Mouse (Mus musculus): ENCODE data around the gene Zfp445. TPM values are rescaled to one million over a fixed set of nuclear protein-coding genes. Genes with fewer than 3 reads are reported as not detected.
"Not testable (repeated sequence)": the region's sequence is repeated elsewhere in the genome, so short reads cannot be mapped to it uniquely, and the experiment has no call there.

The Zfp445 gene
- polyA plus RNA-seq, 1 experiment from 2014 or later, result 33.1 TPM

DNA sequence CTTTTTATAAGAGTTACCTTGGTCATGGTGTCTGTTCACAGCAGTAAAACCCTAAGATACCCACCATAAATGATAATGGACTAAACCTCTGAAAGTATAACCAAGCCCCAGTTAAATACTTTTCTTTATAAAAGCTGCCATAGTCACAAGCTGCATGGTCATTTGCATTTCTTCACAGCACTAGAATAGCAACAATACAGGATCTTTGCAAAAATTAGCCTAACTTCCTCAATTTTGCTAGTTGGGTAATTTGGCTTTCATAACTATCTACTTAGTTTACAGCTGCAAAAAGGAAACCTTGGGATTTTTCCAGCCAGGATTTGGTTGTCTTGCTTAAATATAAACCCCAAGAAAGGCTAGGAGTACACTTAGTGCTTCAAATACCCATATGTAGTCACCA is 5.1 kb downstream of the Zfp445 start:
- Histone ChIP-seq H3K27ac (no peak overlapping the region), H3K4me3 (no peak overlapping the region), H3K27me3 (no peaks in the 10 kb centered on the region), H3K4me1 (replicated peaks) (peaks cover 15% of the 10 kb centered on the region), H3K36me3 (peaks cover 69% of the 10 kb centered on the region), H3K9ac (no peak overlapping the region), H3K9me3 (replicated peaks) (peaks cover 18% of the 10 kb centered on the region), H3K4me2 (no peak overlapping the region)
- ATAC-seq (replicated peaks; ENCODE audit: insufficient number of reproducible peaks, insufficient read depth, low FRiP score, low read depth), result no peak

DNA sequence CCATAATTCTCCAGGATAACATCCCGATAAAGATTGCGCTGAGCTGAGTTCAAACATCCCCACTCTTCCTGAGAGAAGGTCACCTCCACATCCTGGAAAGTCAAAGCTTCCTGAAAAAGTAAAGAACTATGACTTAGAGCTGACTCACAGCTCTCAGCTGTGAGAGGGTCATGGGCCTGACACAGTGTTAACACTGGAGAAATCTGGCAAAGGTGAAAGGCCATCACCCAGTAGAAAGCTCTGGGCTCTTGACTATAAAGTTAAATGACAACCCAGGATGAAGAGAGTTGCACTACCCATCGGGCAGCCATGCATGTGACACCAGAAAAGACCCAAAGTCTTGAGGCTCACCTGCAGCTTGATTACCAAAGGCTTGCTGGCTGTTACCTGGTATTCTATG is 9.1 kb downstream of the Zfp445 start:
- H3K9me3 ChIP-seq (replicated peaks), result peaks cover 21% of the 10 kb centered on the region
- H3K27me3 ChIP-seq, result no peaks in the 10 kb centered on the region
- WGBS, result 97% methylated on average over 3 of the region's 3 CpGs

DNA sequence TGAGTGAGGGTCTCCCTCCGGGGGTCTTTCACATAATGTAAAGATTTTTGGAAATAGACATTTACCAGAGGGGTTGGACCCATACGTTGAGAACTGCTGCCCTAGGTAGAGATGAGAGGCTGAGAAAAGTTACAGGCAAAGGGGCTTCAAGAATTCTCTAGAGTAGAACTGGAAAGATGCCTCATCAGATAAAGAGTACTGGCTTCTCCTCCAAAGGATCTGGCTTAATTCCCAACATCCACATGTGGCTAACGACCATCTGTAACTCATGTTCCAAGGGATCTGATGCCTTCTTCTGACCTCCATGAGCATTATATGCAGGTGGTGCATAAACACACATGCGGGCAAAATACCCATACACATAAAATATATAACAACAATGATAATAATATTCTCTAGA is 10.2 kb downstream of the Zfp445 start:
- no peak overlapping the region for H3K27ac ChIP-seq
- WGBS, result 97% methylated on average over 4 of the region's 4 CpGs
- no peak for ATAC-seq (replicated peaks; ENCODE audit: insufficient number of reproducible peaks, insufficient read depth, low FRiP score, low read depth)

More for the DNA sequence above, 9.1 kb downstream of the Zfp445 start:
- Histone ChIP-seq H3K36me3 (peaks cover 95% of the 10 kb centered on the region), H3K4me1 (replicated peaks) (0 out of 2 replicates have a peak, but pooled peaks cover 3% of the 10 kb centered on the region), H3K4me3 (no peak overlapping the region), H3K4me2 (no peak overlapping the region), H3K9ac (no peak overlapping the region), H3K27ac (no peak overlapping the region)
- ATAC-seq (replicated peaks; ENCODE audit: insufficient number of reproducible peaks, insufficient read depth, low FRiP score, low read depth), result no peak

DNA sequence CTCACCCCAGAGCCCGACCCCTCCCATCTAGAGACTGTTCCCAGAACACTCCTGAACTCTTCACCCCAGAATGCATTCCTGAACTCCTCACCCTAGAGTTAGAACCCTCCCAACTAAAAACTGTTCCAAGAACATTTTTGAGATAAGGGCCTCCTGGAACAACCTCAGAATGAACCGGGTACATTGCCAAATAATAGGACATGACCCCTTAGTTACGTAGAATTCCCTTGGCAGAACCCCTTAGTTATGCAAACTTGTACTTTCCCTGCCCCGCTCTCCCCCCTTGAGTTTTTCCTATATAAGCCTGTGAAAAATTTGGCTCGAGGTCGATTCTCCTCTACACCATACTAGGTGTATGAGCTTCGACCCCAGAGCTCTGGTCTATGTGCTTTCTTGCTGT is 10.7 kb downstream of the Zfp445 start:
- H3K4me2 ChIP-seq; H3K4me1 ChIP-seq (replicated peaks); H3K27ac ChIP-seq; H3K9ac ChIP-seq; ATAC-seq (replicated peaks; ENCODE audit: insufficient number of reproducible peaks, insufficient read depth, low FRiP score, low read depth); H3K27me3 ChIP-seq; H3K4me3 ChIP-seq: not testable (repeated sequence)
- Histone ChIP-seq H3K9me3 (replicated peaks) (peaks cover 15% of the 10 kb centered on the region), H3K36me3 (peaks cover 95% of the 10 kb centered on the region)
- WGBS, result 59% methylated on average over 2 of the region's 7 CpGs

More for the DNA sequence above, 10.2 kb downstream of the Zfp445 start:
- 0 out of 2 replicates have a peak, but pooled peaks cover 3% of the 10 kb centered on the region for H3K4me1 ChIP-seq (replicated peaks)
- H3K27me3 ChIP-seq, result no peaks in the 10 kb centered on the region
- H3K4me3 ChIP-seq, result no peak overlapping the region
- no peak overlapping the region for H3K9ac ChIP-seq
- H3K4me2 ChIP-seq, result no peak overlapping the region
- H3K9me3 ChIP-seq (replicated peaks), result peaks cover 19% of the 10 kb centered on the region
- peaks cover 95% of the 10 kb centered on the region for H3K36me3 ChIP-seq

DNA sequence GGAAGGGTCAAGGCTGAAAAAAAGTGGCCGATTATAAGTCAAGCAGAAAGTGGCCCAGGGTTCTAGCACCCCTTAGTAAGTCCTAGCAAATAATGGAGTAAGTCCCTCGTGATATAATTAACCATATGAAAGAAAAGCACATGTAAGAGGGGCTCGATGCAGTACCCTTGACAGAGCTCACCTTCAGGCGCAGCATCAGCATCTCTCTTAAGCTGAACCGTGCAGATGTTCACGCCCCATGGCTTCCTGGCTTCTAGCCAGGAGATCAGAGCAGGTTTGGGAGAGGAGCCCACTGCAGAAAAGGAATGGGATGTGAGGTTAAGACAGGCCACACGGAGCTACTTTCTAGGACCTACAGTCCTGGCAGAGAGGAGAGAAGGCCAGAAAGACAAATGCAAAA is 11.3 kb downstream of the Zfp445 start:
- Histone ChIP-seq H3K4me1 (replicated peaks) (0 out of 2 replicates have a peak, but pooled peaks cover 3% of the 10 kb centered on the region), H3K36me3 (peaks cover 95% of the 10 kb centered on the region), H3K27ac (no peak overlapping the region), H3K27me3 (no peaks in the 10 kb centered on the region), H3K4me3 (no peak overlapping the region), H3K9ac (no peak overlapping the region), H3K9me3 (replicated peaks) (peaks cover 10% of the 10 kb centered on the region), H3K4me2 (no peak overlapping the region)
- WGBS, result 85% methylated on average over 7 of the region's 7 CpGs
- ATAC-seq (replicated peaks; ENCODE audit: insufficient number of reproducible peaks, insufficient read depth, low FRiP score, low read depth), result no peak

DNA sequence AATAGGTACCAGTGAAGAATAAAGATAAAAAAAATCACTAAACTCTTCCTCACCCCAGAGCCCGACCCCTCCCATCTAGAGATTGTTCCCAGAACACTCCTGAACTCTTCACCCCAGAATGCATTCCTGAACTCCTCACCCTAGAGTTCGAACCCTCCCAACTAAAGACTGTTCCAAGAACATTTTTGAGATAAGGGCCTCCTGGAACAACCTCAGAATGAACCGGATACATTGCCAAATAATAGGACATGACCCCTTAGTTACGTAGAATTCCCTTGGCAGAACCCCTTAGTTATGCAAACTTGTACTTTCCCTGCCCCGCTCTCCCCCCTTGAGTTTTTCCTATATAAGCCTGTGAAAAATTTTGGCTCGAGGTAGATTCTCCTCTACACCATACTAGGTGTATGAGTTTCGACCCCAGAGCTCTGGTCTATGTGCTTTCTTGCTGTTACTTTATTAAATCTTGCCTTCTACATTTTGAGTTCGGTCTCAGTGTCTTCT is 17.9 kb downstream of the Zfp445 start:
- H3K9me3 ChIP-seq (replicated peaks); H3K27me3 ChIP-seq; H3K4me3 ChIP-seq; H3K27ac ChIP-seq; H3K4me2 ChIP-seq; ATAC-seq (replicated peaks; ENCODE audit: insufficient number of reproducible peaks, insufficient read depth, low FRiP score, low read depth); H3K4me1 ChIP-seq (replicated peaks); H3K9ac ChIP-seq: not testable (repeated sequence)
- 63% methylated on average over 8 of the region's 8 CpGs for WGBS
- H3K36me3 ChIP-seq, result peaks cover 46% of the 10 kb centered on the region

DNA sequence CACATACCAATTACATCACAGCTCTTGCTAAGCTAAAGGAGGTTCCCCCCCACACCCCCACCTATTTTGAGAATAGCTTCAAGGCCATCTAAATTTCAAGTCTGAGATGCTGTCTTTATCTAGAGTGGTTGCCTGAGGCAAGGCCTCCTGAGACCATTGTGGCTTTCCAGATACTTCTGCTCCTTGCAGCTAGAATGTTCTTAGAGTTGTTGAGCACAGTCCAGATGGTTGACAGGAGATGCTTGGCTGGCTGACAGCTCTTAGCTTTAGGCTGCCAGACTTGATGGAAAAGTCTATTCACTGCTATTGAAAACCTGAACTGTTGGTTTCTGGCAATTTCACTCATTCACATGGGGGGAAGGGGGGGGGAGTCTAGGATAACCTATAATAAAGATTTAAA is 19.6 kb downstream of the Zfp445 start:
- H3K9me3 ChIP-seq (replicated peaks), result no peaks in the 10 kb centered on the region
- ATAC-seq (replicated peaks; ENCODE audit: insufficient number of reproducible peaks, insufficient read depth, low FRiP score, low read depth), result no peak

DNA sequence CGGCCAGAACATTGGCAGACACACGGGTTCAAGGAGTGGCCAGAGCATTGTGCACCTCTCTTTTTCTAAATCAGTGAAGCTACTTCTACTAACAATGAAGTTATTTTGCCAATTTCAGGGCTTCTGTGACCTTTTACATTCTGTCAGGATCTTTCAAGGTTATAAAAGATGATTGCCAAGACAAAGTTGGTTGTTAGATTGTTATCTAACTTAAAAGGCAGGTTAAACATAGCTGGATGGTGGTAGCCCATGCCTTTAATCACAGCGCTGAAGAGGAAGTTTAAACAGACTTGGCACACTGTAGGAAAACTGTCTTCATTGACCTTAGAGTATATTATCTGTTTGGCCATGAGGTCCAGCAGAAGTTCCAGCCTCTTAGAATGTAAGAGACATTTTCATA is 20.2 kb downstream of the Zfp445 start:
- H3K4me1 ChIP-seq (replicated peaks), result no peaks in the 10 kb centered on the region
- no peaks in the 10 kb centered on the region for H3K27me3 ChIP-seq
- no peak for ATAC-seq (replicated peaks; ENCODE audit: insufficient number of reproducible peaks, insufficient read depth, low FRiP score, low read depth)
- no peak overlapping the region for H3K27ac ChIP-seq
- H3K9me3 ChIP-seq (replicated peaks), result no peaks in the 10 kb centered on the region
- peaks cover 24% of the 10 kb centered on the region for H3K36me3 ChIP-seq
- 77% methylated on average over 3 of the region's 3 CpGs for WGBS
- H3K4me3 ChIP-seq, result no peak overlapping the region
- H3K4me2 ChIP-seq, result no peak overlapping the region
- H3K9ac ChIP-seq, result no peak overlapping the region

More for the DNA sequence above, 19.6 kb downstream of the Zfp445 start:
- Histone ChIP-seq H3K4me2 (no peak overlapping the region), H3K4me1 (replicated peaks) (no peaks in the 10 kb centered on the region), H3K27ac (no peak overlapping the region), H3K9ac (no peak overlapping the region), H3K4me3 (no peak overlapping the region), H3K36me3 (peaks cover 29% of the 10 kb centered on the region), H3K27me3 (no peaks in the 10 kb centered on the region)

DNA sequence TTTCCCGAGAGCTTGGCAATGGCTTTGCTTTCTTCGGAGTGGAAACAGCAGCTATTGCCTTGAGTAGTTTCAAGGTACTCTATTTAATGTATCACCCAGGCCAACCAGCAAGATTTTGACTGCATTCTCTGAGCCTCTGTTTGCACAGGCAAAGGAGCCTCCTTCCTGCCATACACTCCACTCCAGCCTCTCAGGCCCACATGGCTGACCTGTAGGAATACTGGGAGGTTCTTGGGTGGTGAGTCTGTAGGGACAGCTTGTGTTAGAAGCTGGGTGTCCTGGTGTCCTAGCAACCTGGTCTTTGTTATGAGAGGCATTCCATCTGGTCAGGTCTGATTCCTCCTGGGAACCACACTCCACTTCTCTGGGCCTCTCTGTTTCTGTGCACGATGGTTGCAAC is 22.0 kb downstream of the Zfp445 start, which contains the start of gene Gm35549:
Gene Gm35549 (minus strand): TSS at position 276 of the 400 bp plus-strand sequence.
- Histone ChIP-seq H3K4me1 (replicated peaks) (no peaks in the 10 kb centered on the region), H3K27ac (no peak within 1 kb of the TSS), H3K4me3 (no peak within 1 kb of the TSS), H3K27me3 (no peaks in the 10 kb centered on the region), H3K36me3 (peaks cover 6% of the 10 kb centered on the region; the same call in 1 of the 2 replicates), H3K9me3 (replicated peaks) (no peaks in the 10 kb centered on the region), H3K9ac (no peak within 1 kb of the TSS), H3K4me2 (no peak within 1 kb of the TSS)
- WGBS, result 81% methylated on average over 3 of the region's 3 CpGs
- ATAC-seq (replicated peaks; ENCODE audit: insufficient number of reproducible peaks, insufficient read depth, low FRiP score, low read depth), result no peak; the same call in 1 of the 2 replicates

DNA sequence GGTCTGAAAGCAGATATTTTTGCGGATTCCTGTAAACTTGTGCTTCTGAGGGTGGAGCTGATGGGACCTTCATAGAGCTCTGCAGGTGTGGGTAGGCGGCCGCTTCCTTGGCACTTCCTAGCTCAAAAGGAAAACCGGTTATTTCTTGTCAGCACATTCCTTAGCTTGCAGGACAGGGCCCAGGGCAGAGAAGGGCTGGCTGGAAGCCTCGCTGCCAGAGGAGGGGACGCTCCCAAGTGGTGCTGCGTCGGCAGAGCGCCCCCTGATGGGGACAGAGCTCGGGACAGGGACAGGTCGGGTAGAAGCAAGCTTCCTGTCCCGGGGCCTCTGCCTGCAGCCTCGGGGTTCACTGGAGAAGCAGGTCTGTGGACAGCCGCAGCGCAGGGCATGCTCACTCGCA is 28.1 kb downstream of the Zfp445 start:
- Histone ChIP-seq H3K4me3 (peak overlapping the region; percentile 5; the same call in 1 of the 2 replicates), H3K27ac (peak overlapping the region; percentile 55), H3K9ac (no peak overlapping the region), H3K9me3 (replicated peaks) (no peaks in the 10 kb centered on the region), H3K4me2 (peak overlapping the region; percentile 38), H3K4me1 (replicated peaks) (peaks cover 19% of the 10 kb centered on the region), H3K36me3 (peaks cover 1% of the 10 kb centered on the region; the same call in 1 of the 2 replicates), H3K27me3 (no peaks in the 10 kb centered on the region)
- 26% methylated on average over 16 of the region's 16 CpGs for WGBS
- ATAC-seq (replicated peaks; ENCODE audit: insufficient number of reproducible peaks, insufficient read depth, low FRiP score, low read depth), result no peak; the same call in 1 of the 2 replicates

DNA sequence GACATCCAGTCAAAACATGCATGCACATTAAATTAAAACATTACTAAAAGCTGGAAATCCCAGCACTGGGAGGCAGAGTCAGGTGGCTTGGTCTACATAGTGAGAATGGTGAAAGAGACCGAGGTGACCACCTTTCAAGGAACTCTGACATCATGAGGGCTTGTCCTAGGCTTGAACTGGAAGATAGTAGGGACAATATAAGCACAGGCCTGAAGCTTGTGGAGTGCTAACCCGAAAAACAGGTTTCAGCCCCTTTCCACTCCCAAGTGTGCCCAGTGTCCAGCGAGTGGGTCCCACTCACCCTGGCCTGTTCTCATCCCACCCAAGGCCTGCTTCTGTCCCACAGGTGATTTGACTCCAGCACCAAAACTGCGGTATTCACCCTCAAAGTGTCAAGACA is 28.6 kb downstream of the Zfp445 start:
- Histone ChIP-seq H3K9me3 (replicated peaks) (no peaks in the 10 kb centered on the region), H3K36me3 (peaks cover 3% of the 10 kb centered on the region; the same call in 1 of the 2 replicates), H3K27ac (peak overlapping the region; percentile 55), H3K27me3 (no peaks in the 10 kb centered on the region), H3K9ac (no peak overlapping the region), H3K4me3 (no peak overlapping the region), H3K4me2 (no peak overlapping the region), H3K4me1 (replicated peaks) (peaks cover 19% of the 10 kb centered on the region)
- peak; percentile 27; the same call in 1 of the 2 replicates for ATAC-seq (replicated peaks; ENCODE audit: insufficient number of reproducible peaks, insufficient read depth, low FRiP score, low read depth)
- WGBS, result 68% methylated on average over 4 of the region's 4 CpGs

DNA sequence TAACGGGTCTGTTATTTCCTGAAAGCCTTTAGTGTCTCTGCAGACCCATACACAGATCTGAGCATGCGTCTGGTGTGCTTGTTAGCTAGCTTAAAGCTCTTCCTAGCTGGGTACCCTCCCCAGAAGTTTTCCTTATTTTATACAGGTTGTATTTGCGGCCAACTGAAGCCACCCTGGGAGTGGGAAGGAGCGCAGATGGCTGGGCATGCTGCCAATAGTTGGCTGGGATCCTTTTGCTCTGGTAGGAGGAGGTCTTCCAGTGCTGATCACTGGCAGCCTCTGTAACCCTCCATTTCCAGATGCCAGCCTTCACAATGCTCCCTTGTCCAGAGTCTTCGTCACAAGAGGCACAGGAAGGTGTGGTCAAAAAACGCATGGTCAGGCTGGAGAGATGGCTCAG is 29.0 kb downstream of the Zfp445 start:
- Histone ChIP-seq H3K36me3 (peaks cover 3% of the 10 kb centered on the region; the same call in 1 of the 2 replicates), H3K4me3 (no peak overlapping the region), H3K9ac (no peak overlapping the region), H3K4me1 (replicated peaks) (peaks cover 19% of the 10 kb centered on the region), H3K4me2 (no peak overlapping the region), H3K27ac (peak overlapping the region; percentile 55), H3K9me3 (replicated peaks) (no peaks in the 10 kb centered on the region), H3K27me3 (no peaks in the 10 kb centered on the region)
- ATAC-seq (replicated peaks; ENCODE audit: insufficient number of reproducible peaks, insufficient read depth, low FRiP score, low read depth), result peak; percentile 55; the same call in 1 of the 2 replicates
- 27% methylated on average over 6 of the region's 6 CpGs for WGBS

Measured in heart, embryonic 15.5 days (tissue).